Mouse (Mus musculus): Measurements from ENCODE around the gene Gabarapl2. TPM values are rescaled to one million over a fixed set of nuclear protein-coding genes. Genes with fewer than 3 reads are reported as not detected.

The Gabarapl2 gene
- polyA plus RNA-seq, 1 experiment from 2014 or later: 491 TPM

DNA sequence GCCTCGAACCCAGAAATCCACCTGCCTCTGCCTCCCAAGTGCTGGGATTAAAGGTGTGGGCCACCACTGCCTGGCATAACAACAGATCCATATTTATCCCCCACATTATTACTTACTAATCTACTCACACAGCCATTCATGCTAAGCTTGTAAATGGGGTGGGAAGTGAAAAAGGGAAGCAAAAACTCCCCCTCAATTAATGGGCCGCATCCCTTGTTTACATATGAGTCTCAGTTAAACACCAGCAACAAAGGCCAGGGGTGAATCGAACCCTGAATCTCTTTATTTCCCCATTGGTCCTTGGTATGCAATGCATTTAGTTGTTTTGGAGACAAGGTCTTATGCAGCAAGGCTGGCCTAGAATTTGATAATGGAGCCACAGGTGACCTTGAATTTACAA, 10.3 kb downstream of the Gabarapl2 start:
- no peak overlapping the region for H3K27ac ChIP-seq (ENCODE audit: low read length)
- H3K4me3 ChIP-seq (replicated peaks; ENCODE audit: low read length): no peak overlapping the region
- H3K9ac ChIP-seq (replicated peaks; ENCODE audit: low read depth, low read length): no peak overlapping the region
- ATAC-seq: no peak
- 91% methylated on average over 3 of the region's 3 CpGs for WGBS
- H3K36me3 ChIP-seq (ENCODE audit: control insufficient read depth, insufficient read depth): peaks cover 34% of the 10 kb centered on the region
- H3K9me3 ChIP-seq (ENCODE audit: control insufficient read depth, low read length): no peaks in the 10 kb centered on the region
- H3K4me1 ChIP-seq (replicated peaks; ENCODE audit: control insufficient read depth, insufficient read depth, low read length): no peaks in the 10 kb centered on the region
- no peaks in the 10 kb centered on the region for H3K27me3 ChIP-seq (replicated peaks; ENCODE audit: control insufficient read depth, insufficient read depth, low read length)
- H3K4me2 ChIP-seq (ENCODE audit: low read length): no peak overlapping the region

- 95% methylated on average over 7 of the region's 7 CpGs for WGBS
- no peaks in the 10 kb centered on the region for H3K27me3 ChIP-seq (replicated peaks; ENCODE audit: control insufficient read depth, insufficient read depth, low read length)
- no peaks in the 10 kb centered on the region for H3K4me1 ChIP-seq (replicated peaks; ENCODE audit: control insufficient read depth, insufficient read depth, low read length)
- H3K4me3 ChIP-seq (replicated peaks; ENCODE audit: low read length): no peak overlapping the region
- no peak overlapping the region for H3K27ac ChIP-seq (ENCODE audit: low read length)
- ATAC-seq: no peak
- H3K9ac ChIP-seq (replicated peaks; ENCODE audit: low read depth, low read length): no peak overlapping the region
- no peak overlapping the region for H3K4me2 ChIP-seq (ENCODE audit: low read length)
- H3K36me3 ChIP-seq (ENCODE audit: control insufficient read depth, insufficient read depth): peaks cover 34% of the 10 kb centered on the region
- no peaks in the 10 kb centered on the region for H3K9me3 ChIP-seq (ENCODE audit: control insufficient read depth, low read length)
Observed at GRCm38 (mm10) chr8:111951317-111951716, 10.8 kb downstream of the Gabarapl2 start.

DNA sequence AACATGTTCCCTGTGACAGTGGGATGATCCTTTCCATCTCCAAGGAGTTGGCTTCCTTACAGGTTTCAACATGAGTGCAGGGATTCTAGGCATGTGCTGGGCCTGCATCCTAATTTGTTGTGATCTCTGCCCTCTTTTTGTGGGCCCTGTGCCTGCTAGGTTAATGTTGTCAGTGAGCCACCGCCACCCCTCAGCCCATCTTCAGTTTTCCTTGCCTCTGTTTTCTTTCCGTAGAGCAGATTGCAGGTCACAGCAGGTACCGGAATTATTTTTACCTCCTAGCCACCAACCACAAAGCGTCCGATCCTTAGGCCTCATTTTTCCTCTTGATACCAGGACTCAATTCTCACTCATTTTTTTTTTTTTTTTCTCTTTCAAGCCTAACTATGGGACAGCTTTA, 11.4 kb downstream of the Gabarapl2 start:
- no peaks in the 10 kb centered on the region for H3K27me3 ChIP-seq (replicated peaks; ENCODE audit: control insufficient read depth, insufficient read depth, low read length)
- H3K4me2 ChIP-seq (ENCODE audit: low read length): no peak overlapping the region
- no peaks in the 10 kb centered on the region for H3K9me3 ChIP-seq (ENCODE audit: control insufficient read depth, low read length)
- H3K27ac ChIP-seq (ENCODE audit: low read length): no peak overlapping the region
- H3K4me3 ChIP-seq (replicated peaks; ENCODE audit: low read length): no peak overlapping the region
- peaks cover 34% of the 10 kb centered on the region for H3K36me3 ChIP-seq (ENCODE audit: control insufficient read depth, insufficient read depth)
- no peaks in the 10 kb centered on the region for H3K4me1 ChIP-seq (replicated peaks; ENCODE audit: control insufficient read depth, insufficient read depth, low read length)
- no peak overlapping the region for H3K9ac ChIP-seq (replicated peaks; ENCODE audit: low read depth, low read length)
- ATAC-seq: no peak
- WGBS: 95% methylated on average over 5 of the region's 5 CpGs

DNA sequence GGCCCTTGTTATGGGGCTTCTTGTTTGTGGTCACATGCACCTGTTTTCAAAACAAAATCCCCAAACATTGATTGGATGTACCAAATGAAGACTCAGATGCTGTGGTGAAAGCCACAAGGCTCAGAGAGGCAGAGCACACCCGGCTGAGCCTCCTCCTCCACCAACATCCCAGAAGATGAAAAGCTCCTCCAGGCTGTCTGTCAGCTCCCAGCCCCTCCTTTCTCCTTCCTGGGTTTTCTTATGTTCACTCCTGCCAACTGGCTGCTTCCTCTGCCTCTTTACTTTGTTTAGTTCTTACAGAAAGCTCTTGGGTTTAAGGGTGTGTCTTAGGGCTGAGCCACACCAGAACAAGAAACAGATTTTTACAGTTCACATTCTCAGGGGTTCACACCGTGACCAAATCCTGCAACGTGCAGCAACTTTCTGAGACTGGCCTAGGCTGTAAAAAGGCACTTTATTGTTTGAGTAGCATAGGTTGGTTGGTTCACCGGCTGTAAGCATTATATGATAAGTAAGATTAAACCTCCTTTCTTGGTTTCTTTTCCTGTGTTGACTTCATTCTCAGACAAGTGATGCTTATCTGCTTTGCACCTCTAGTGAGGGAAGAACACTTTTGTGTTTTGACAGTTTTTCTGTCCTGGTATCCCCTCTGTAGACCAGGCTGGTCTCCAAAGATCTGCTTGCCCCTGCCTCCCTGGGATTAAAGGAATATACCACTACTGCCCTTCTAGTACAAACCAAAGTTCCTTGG, 14.5 kb downstream of the Gabarapl2 start:
- WGBS: 89% methylated on average over 4 of the region's 4 CpGs
- Histone ChIP-seq H3K4me3 (replicated peaks; ENCODE audit: low read length) (no peak overlapping the region), H3K4me1 (replicated peaks; ENCODE audit: control insufficient read depth, insufficient read depth, low read length) (no peaks in the 10 kb centered on the region), H3K4me2 (ENCODE audit: low read length) (no peak overlapping the region), H3K9me3 (ENCODE audit: control insufficient read depth, low read length) (no peaks in the 10 kb centered on the region), H3K27ac (ENCODE audit: low read length) (no peak overlapping the region), H3K27me3 (replicated peaks; ENCODE audit: control insufficient read depth, insufficient read depth, low read length) (no peaks in the 10 kb centered on the region), H3K9ac (replicated peaks; ENCODE audit: low read depth, low read length) (no peak overlapping the region), H3K36me3 (ENCODE audit: control insufficient read depth, insufficient read depth) (peaks cover 29% of the 10 kb centered on the region)
- no peak for ATAC-seq

GRCm38 (mm10) chr8:111955879-111956278, 15.4 kb downstream of the Gabarapl2 start:
- WGBS: 92% methylated on average over 5 of the region's 5 CpGs

GRCm38 (mm10) chr8:111957231-111957630, 16.7 kb downstream of the Gabarapl2 start:
- H3K4me3 ChIP-seq (replicated peaks; ENCODE audit: low read length): no peak overlapping the region
- H3K4me2 ChIP-seq (ENCODE audit: low read length): no peak overlapping the region
- no peaks in the 10 kb centered on the region for H3K4me1 ChIP-seq (replicated peaks; ENCODE audit: control insufficient read depth, insufficient read depth, low read length)
- H3K9me3 ChIP-seq (ENCODE audit: control insufficient read depth, low read length): no peaks in the 10 kb centered on the region
- H3K27me3 ChIP-seq (replicated peaks; ENCODE audit: control insufficient read depth, insufficient read depth, low read length): no peaks in the 10 kb centered on the region
- no peak overlapping the region for H3K9ac ChIP-seq (replicated peaks; ENCODE audit: low read depth, low read length)
- ATAC-seq: no peak
- 89% methylated on average over 2 of the region's 2 CpGs for WGBS
- H3K27ac ChIP-seq (ENCODE audit: low read length): no peak overlapping the region
- H3K36me3 ChIP-seq (ENCODE audit: control insufficient read depth, insufficient read depth): peaks cover 29% of the 10 kb centered on the region

More at GRCm38 (mm10) chr8:111955879-111956278, 15.4 kb downstream of the Gabarapl2 start:
- H3K9ac ChIP-seq (replicated peaks; ENCODE audit: low read depth, low read length): no peak overlapping the region
- ATAC-seq: no peak
- peaks cover 29% of the 10 kb centered on the region for H3K36me3 ChIP-seq (ENCODE audit: control insufficient read depth, insufficient read depth)
- H3K4me3 ChIP-seq (replicated peaks; ENCODE audit: low read length): no peak overlapping the region
- no peaks in the 10 kb centered on the region for H3K4me1 ChIP-seq (replicated peaks; ENCODE audit: control insufficient read depth, insufficient read depth, low read length)
- no peak overlapping the region for H3K27ac ChIP-seq (ENCODE audit: low read length)
- no peak overlapping the region for H3K4me2 ChIP-seq (ENCODE audit: low read length)
- no peaks in the 10 kb centered on the region for H3K27me3 ChIP-seq (replicated peaks; ENCODE audit: control insufficient read depth, insufficient read depth, low read length)
- no peaks in the 10 kb centered on the region for H3K9me3 ChIP-seq (ENCODE audit: control insufficient read depth, low read length)

DNA sequence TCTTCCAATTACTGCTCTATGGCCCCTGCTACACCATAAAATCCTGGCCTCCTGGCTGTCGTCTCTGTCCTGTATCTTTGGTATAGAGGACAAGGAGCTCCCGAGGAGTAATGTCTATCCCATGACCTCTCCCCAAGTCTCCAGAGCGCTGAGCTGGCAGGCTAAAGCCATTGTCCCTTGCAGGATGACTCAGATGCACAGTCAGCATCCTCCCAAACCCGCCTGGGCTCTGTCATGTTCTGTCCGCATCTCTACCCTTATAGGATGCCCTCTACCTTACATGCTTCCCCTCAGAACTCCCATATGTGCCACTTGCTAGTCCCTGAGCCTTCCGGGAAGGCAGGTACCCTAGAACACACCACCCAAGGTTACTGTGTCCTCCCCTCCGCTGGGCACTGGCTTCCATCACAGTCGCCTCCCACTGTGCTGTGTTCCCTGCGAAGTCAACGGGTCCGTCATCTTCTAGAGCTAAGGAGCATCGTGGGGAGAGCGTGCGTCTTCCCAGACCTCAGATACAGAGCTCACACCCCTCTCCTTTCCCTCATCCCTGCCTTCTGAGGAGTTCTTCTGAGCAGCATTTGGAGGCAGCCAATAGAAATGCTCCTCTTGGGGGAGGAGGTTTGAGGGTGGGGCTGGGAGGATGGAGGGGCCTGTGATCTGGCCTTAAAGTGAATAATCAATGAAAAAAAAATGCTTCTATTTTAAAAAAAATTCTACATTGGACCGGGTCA, 20.3 kb downstream of the Gabarapl2 start:
- Histone ChIP-seq H3K27ac (ENCODE audit: low read length) (no peak overlapping the region), H3K9ac (replicated peaks; ENCODE audit: low read depth, low read length) (no peak overlapping the region), H3K4me1 (replicated peaks; ENCODE audit: control insufficient read depth, insufficient read depth, low read length) (no peaks in the 10 kb centered on the region), H3K36me3 (ENCODE audit: control insufficient read depth, insufficient read depth) (peaks cover 10% of the 10 kb centered on the region; the same call in 1 of the 2 replicates), H3K4me3 (replicated peaks; ENCODE audit: low read length) (no peak overlapping the region), H3K4me2 (ENCODE audit: low read length) (no peak overlapping the region), H3K9me3 (ENCODE audit: control insufficient read depth, low read length) (no peaks in the 10 kb centered on the region), H3K27me3 (replicated peaks; ENCODE audit: control insufficient read depth, insufficient read depth, low read length) (no peaks in the 10 kb centered on the region)
- ATAC-seq: no peak
- 76% methylated on average over 15 of the region's 15 CpGs for WGBS

DNA sequence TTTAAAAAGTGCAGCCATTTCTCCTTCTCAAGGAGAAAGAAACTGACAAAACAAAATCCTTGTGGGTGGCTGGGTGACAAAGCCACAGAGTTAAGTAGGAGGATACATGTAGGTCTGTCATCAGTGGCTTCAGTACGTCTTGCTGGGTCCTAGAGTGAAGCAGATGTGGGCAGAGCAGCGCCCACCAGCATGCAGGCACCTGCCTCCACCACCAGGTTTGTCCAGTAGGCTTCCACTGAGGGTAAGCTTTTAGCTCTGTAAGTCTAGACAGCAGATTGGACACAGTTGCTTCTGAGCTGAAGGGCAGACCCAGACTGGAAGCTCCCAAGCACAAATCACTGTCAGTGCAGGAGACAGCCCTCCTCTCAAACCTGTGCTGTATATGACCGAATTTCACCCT, 20.8 kb downstream of the Gabarapl2 start:
- Histone ChIP-seq H3K4me3 (replicated peaks; ENCODE audit: low read length) (no peak overlapping the region), H3K4me2 (ENCODE audit: low read length) (no peak overlapping the region), H3K36me3 (ENCODE audit: control insufficient read depth, insufficient read depth) (peaks cover 10% of the 10 kb centered on the region; the same call in 1 of the 2 replicates), H3K4me1 (replicated peaks; ENCODE audit: control insufficient read depth, insufficient read depth, low read length) (no peaks in the 10 kb centered on the region), H3K27ac (ENCODE audit: low read length) (no peak overlapping the region), H3K9me3 (ENCODE audit: control insufficient read depth, low read length) (no peaks in the 10 kb centered on the region), H3K27me3 (replicated peaks; ENCODE audit: control insufficient read depth, insufficient read depth, low read length) (no peaks in the 10 kb centered on the region), H3K9ac (replicated peaks; ENCODE audit: low read depth, low read length) (no peak overlapping the region)
- ATAC-seq: no peak
- WGBS: 71% methylated on average over 3 of the region's 3 CpGs

GRCm38 (mm10) chr8:111962589-111962988, 22.1 kb downstream of the Gabarapl2 start:
- Histone ChIP-seq H3K9me3 (ENCODE audit: control insufficient read depth, low read length) (no peaks in the 10 kb centered on the region), H3K4me2 (ENCODE audit: low read length) (no peak overlapping the region), H3K9ac (replicated peaks; ENCODE audit: low read depth, low read length) (no peak overlapping the region), H3K27me3 (replicated peaks; ENCODE audit: control insufficient read depth, insufficient read depth, low read length) (no peaks in the 10 kb centered on the region), H3K36me3 (ENCODE audit: control insufficient read depth, insufficient read depth) (peaks cover 3% of the 10 kb centered on the region; the same call in 1 of the 2 replicates), H3K4me3 (replicated peaks; ENCODE audit: low read length) (no peak overlapping the region), H3K27ac (ENCODE audit: low read length) (no peak overlapping the region), H3K4me1 (replicated peaks; ENCODE audit: control insufficient read depth, insufficient read depth, low read length) (no peaks in the 10 kb centered on the region)
- 81% methylated on average over 1 of the region's 1 CpGs for WGBS
- no peak for ATAC-seq
